Mouse (Mus musculus) midbrain, embryonic 14.5 days (tissue): ENCODE data around the gene Lrrc52. TPM values are rescaled to one million over a fixed set of nuclear protein-coding genes. Genes with fewer than 3 reads are reported as not detected.

Experiments used
- ATAC-seq: fragments of 200-750 bp; cut with Nextera tagmentation; 2 replicates; pipeline ENCODE4 v1.8.0; 2017; ENCODE audit warnings: moderate number of reproducible peaks, moderate library complexity; ENCODE audit not compliant: low FRiP score, low TSS enrichment
- DNase-seq: peaks from one replicate; pipeline ENCODE4 v3.0.0-alpha.2; 2015
- H3K27ac ChIP-seq: fragments of 300-500 bp; sonication (generic); replicated peaks from 2 replicates; pipeline ENCODE4 v1.5.1; 2014; ENCODE audit warnings: mild to moderate bottlenecking, low read depth, low read length, moderate library complexity
- H3K27me3 ChIP-seq: fragments of 300-500 bp; sonication (generic); 2 replicates; pipeline ENCODE4 v1.6.1; 2014; ENCODE audit warnings: low read length, control low read depth, mixed read lengths; ENCODE audit not compliant: control insufficient read depth, insufficient read depth
- H3K36me3 ChIP-seq: fragments of 300-500 bp; sonication (generic); 2 replicates; pipeline ENCODE4 v1.6.1; 2014; ENCODE audit warnings: low read length, control low read depth; ENCODE audit not compliant: control insufficient read depth, insufficient read depth
- H3K4me1 ChIP-seq: fragments of 300-500 bp; sonication (generic); 2 replicates; pipeline ENCODE4 v1.6.1; 2014; ENCODE audit warnings: mild to moderate bottlenecking, antibody characterized with exemption, low read length, control low read depth; ENCODE audit not compliant: control insufficient read depth, insufficient read depth
- H3K4me2 ChIP-seq: fragments of 300-500 bp; sonication (generic); 2 replicates; pipeline ENCODE4 v1.6.1; 2014; ENCODE audit warnings: mild to moderate bottlenecking, low read length, moderate library complexity
- H3K4me3 ChIP-seq: fragments of 300-500 bp; sonication (generic); replicated peaks from 2 replicates; pipeline ENCODE4 v1.5.1; 2014; ENCODE audit warnings: low read depth, low read length
- H3K9ac ChIP-seq: fragments of 300-500 bp; sonication (generic); replicated peaks from 2 replicates; pipeline ENCODE4 v1.6.1; 2014; ENCODE audit warnings: mild to moderate bottlenecking, low read length, moderate library complexity
- H3K9me3 ChIP-seq: fragments of 300-500 bp; sonication (generic); 2 replicates; pipeline ENCODE4 v1.6.1; 2016; ENCODE audit warnings: low read length, control low read depth, mixed read lengths; ENCODE audit not compliant: control insufficient read depth
- WGBS: fragments of 180-500 bp; shearing (Covaris S2); extraction: QIAGEN DNeasy Blood & Tissue Kit; methylation state at CpG from one replicate; pipeline ENCODE4 v1.1.7; 2014; 5-methylcytosine and 5-hydroxymethylcytosine counted together
- polyA plus RNA-seq: library from polyadenylated mRNA; unstranded; fragments of >200 nt; fragmentation: Nextera tagmentation; extraction: Ambion mirVana; gene quantifications from 2 replicates; pipeline ENCODE4 v1.2.1, GENCODE M21; 2014

The Lrrc52 gene
- polyA plus RNA-seq, 1 experiment from 2014 or later: not detected

- WGBS: 95% methylated on average over 3 of the region's 3 CpGs
- H3K27ac ChIP-seq: no peak overlapping the region
- ATAC-seq: no peak
- no peak for DNase-seq
- H3K27me3 ChIP-seq: no peaks in the 10 kb centered on the region
- H3K9ac ChIP-seq: no peak overlapping the region
- H3K4me1 ChIP-seq: no peaks in the 10 kb centered on the region
- no peak overlapping the region for H3K4me3 ChIP-seq
- H3K9me3 ChIP-seq: no peaks in the 10 kb centered on the region
- no peaks in the 10 kb centered on the region for H3K36me3 ChIP-seq
- H3K4me2 ChIP-seq: no peak overlapping the region
Observed at GRCm38 (mm10) chr1:167486959-167487680, 20.5 kb upstream of the Lrrc52 start.

DNA sequence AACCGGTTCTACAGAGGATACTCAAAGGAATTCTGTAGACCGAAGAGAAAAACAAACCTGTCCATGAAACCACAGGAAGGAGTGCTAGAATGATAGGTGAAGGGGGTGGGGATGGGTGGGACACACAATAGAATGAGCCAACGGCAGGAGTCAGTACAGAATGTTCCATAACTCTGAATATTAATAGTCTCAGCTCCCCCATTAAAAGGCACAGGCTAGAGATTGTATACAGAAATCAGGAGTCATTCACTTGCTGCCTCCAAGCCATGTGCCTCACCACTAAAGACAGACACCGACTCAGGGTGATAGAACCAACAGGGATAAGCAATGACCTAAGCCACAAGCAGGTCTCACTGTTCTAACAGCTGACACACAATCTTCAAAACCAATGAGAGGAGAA, 16.3 kb upstream of the Lrrc52 start:
- no peaks in the 10 kb centered on the region for H3K9me3 ChIP-seq
- WGBS: 94% methylated on average over 4 of the region's 4 CpGs
- H3K4me3 ChIP-seq: no peak overlapping the region
- ATAC-seq (no peak), DNase-seq (no peak)
- no peaks in the 10 kb centered on the region for H3K4me1 ChIP-seq
- H3K4me2 ChIP-seq: no peak overlapping the region
- H3K36me3 ChIP-seq: no peaks in the 10 kb centered on the region
- H3K27ac ChIP-seq: no peak overlapping the region
- H3K27me3 ChIP-seq: no peaks in the 10 kb centered on the region
- no peak overlapping the region for H3K9ac ChIP-seq

DNA sequence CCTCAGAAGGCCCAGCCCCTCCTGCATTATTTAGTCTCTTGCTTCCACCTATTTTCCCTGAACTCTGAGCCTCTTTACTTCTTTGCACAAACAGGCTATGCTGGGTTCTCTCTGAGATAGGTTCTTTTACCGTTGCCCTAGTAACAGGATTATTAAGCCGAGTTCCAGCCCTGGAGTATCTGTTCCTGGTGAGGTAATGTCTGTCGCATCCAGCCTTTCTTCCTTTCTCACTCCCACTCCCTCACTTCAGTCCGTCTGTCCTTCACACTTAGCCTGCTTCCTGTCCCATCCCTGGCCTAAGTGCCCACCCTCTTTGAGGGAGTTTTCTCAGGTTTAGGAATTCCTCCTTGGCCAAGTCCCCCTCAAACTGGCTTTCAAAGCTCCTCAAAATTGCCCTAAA, 7.0 kb upstream of the Lrrc52 start:
- 21% methylated on average over 4 of the region's 4 CpGs for WGBS
- H3K27me3 ChIP-seq: no peaks in the 10 kb centered on the region
- H3K9ac ChIP-seq: no peak overlapping the region
- H3K4me2 ChIP-seq: no peak overlapping the region
- H3K36me3 ChIP-seq: no peaks in the 10 kb centered on the region
- no peak overlapping the region for H3K4me3 ChIP-seq
- no peak overlapping the region for H3K27ac ChIP-seq
- H3K4me1 ChIP-seq: no peaks in the 10 kb centered on the region
- no peaks in the 10 kb centered on the region for H3K9me3 ChIP-seq
- ATAC-seq (no peak), DNase-seq (peak; percentile 23)

- Histone ChIP-seq H3K9ac (no peak overlapping the region), H3K4me3 (no peak overlapping the region), H3K27ac (no peak overlapping the region), H3K9me3 (no peaks in the 10 kb centered on the region), H3K36me3 (no peaks in the 10 kb centered on the region), H3K4me1 (no peaks in the 10 kb centered on the region), H3K4me2 (no peak overlapping the region), H3K27me3 (no peaks in the 10 kb centered on the region)
- no peak for DNase-seq
- WGBS: 72% methylated on average over 5 of the region's 5 CpGs
- no peak for ATAC-seq
Observed at GRCm38 (mm10) chr1:167467916-167468315, 1.3 kb upstream of the Lrrc52 start.

- DNase-seq: no peak
- WGBS: 81% methylated on average over 3 of the region's 3 CpGs
- Histone ChIP-seq H3K27ac (no peak overlapping the region), H3K4me2 (no peak overlapping the region), H3K9me3 (no peaks in the 10 kb centered on the region), H3K36me3 (no peaks in the 10 kb centered on the region), H3K4me1 (no peaks in the 10 kb centered on the region), H3K27me3 (no peaks in the 10 kb centered on the region), H3K4me3 (no peak overlapping the region), H3K9ac (no peak overlapping the region)
- no peak for ATAC-seq
Observed at GRCm38 (mm10) chr1:167457311-167457710, 9.3 kb downstream of the Lrrc52 start.

DNA sequence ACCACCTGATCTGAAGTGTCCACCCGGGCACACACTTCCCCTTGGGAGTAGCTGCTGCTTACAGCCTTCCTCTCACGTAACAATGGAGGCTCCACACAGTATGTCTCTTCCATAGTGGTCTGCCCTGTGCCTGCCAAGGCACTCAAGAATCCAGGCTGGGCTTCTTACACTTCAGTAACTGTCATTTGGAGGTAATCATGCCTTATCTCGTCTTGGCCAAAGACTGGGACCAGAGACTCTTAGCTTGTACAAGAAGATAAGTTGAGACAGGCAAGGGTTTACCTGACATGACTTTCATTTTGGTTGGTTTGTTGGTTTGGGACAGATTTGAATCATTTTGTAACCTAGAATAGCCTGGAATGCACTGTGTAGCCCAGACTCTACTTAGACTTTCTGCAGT, 13.5 kb downstream of the Lrrc52 start:
- WGBS: 93% methylated on average over 3 of the region's 3 CpGs
- Histone ChIP-seq H3K9ac (no peak overlapping the region), H3K27me3 (no peaks in the 10 kb centered on the region), H3K4me2 (no peak overlapping the region), H3K9me3 (no peaks in the 10 kb centered on the region), H3K4me3 (no peak overlapping the region), H3K4me1 (no peaks in the 10 kb centered on the region), H3K27ac (no peak overlapping the region), H3K36me3 (no peaks in the 10 kb centered on the region)
- ATAC-seq (no peak), DNase-seq (no peak)

DNA sequence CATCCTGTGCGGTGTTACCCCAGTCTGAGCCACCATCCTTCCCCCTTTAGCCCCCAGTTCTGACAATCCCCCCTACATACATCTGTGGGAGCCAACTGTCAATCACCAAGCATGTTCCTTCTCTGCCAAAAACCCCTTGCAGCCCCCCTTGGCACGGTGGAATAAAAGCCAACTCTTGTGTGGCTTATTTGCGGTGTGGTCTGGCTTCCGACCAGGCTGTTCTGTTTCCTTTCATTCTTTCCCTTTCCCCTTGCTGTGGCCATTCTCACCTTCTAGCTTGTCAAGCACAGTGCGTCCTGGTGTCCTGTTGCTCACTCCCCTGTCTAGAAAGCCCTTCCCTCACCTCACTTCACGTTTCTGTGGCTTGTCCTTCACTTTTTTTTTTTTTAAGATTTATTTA, 14.1 kb downstream of the Lrrc52 start:
- Histone ChIP-seq H3K4me1 (no peaks in the 10 kb centered on the region), H3K36me3 (no peaks in the 10 kb centered on the region), H3K9ac (no peak overlapping the region), H3K4me2 (no peak overlapping the region), H3K27ac (no peak overlapping the region), H3K9me3 (no peaks in the 10 kb centered on the region), H3K27me3 (no peaks in the 10 kb centered on the region), H3K4me3 (no peak overlapping the region)
- WGBS: 78% methylated on average over 6 of the region's 6 CpGs
- ATAC-seq (no peak), DNase-seq (no peak)

DNA sequence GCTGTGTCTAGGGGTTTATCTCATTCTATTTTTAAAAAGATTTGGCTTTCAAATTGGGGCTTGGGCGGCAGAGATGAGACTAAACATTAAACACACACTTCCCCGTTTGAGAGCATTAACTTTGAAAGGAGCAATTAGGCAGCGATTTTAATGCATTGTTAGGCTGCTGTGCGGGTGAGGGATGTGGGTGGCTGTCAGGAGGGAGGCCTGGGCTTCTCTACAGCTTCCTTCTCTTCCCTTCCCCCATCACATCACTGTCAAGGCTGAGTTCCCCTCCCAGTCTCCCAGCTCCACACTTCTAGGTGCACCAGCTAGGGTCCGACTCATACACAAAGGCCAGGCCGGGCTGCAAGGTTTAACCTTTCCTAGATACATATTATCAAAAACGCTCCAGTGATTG, 18.0 kb downstream of the Lrrc52 start:
- ATAC-seq (no peak), DNase-seq (no peak)
- no peak overlapping the region for H3K27ac ChIP-seq
- no peak overlapping the region for H3K4me2 ChIP-seq
- H3K4me3 ChIP-seq: no peak overlapping the region
- no peaks in the 10 kb centered on the region for H3K27me3 ChIP-seq
- H3K9ac ChIP-seq: no peak overlapping the region
- H3K9me3 ChIP-seq: no peaks in the 10 kb centered on the region
- H3K4me1 ChIP-seq: no peaks in the 10 kb centered on the region
- no peaks in the 10 kb centered on the region for H3K36me3 ChIP-seq
- 39% methylated on average over 7 of the region's 7 CpGs for WGBS

- Histone ChIP-seq H3K27me3 (no peaks in the 10 kb centered on the region), H3K4me2 (no peak overlapping the region), H3K4me1 (no peaks in the 10 kb centered on the region), H3K36me3 (no peaks in the 10 kb centered on the region), H3K9ac (no peak overlapping the region), H3K4me3 (no peak overlapping the region), H3K27ac (no peak overlapping the region), H3K9me3 (no peaks in the 10 kb centered on the region)
- 66% methylated on average over 6 of the region's 6 CpGs for WGBS
- DNase-seq (peak; percentile 31), ATAC-seq (no peak)
Observed at GRCm38 (mm10) chr1:167448088-167448487, 18.5 kb downstream of the Lrrc52 start.
